Mouse (Mus musculus) lung, adult 2 months (tissue): ENCODE measurements around the gene Olfr93.

Source experiments
- CTCF ChIP-seq: fragments of 200-500 bp; IDR thresholded peaks from 2 replicates; pipeline ENCODE4 v1.5.1; 2011; ENCODE audit warnings: mild to moderate bottlenecking, low read length, control low read depth; ENCODE audit not compliant: insufficient read depth
- POLR2A ChIP-seq: fragments of 200-500 bp; IDR thresholded peaks from 2 replicates; pipeline ENCODE4 v1.6.1; 2011; ENCODE audit warnings: low read depth, mild to moderate bottlenecking, control low read depth, low read length, borderline replicate concordance; ENCODE audit errors: extremely low read depth

- TF ChIP-seq CTCF, result no peak
- TF ChIP-seq POLR2A, result no peak
Measured at GRCm38 (mm10) chr17:37194782-37195181, 33.5 kb upstream of the Olfr93 start.
